Mouse (Mus musculus): ENCODE measurements around the gene Dip2b.

GRCm38 (mm10) chr15:100058912-100059311 is 20.4 kb downstream of the Dip2b start:
- TF ChIP-seq CTCF (IDR thresholded peaks at IDR 0.05; ENCODE audit: extremely low read depth, insufficient read depth, low read length) (no peak), POLR2A (IDR thresholded peaks at IDR 0.05; ENCODE audit: extremely low read depth, insufficient read depth, low read length) (no peak)
